Mouse (Mus musculus) layer of hippocampus, adult 18-20 months (tissue): ENCODE measurements around the gene Auts2. TPM values are rescaled to one million over a fixed set of nuclear protein-coding genes. Genes with fewer than 3 reads are reported as not detected.

Experiments used
- DNase-seq, 2 experiments: peaks; one replicate each; pipeline ENCODE4 v3.0.0; 2022; ENCODE audit warnings: low spot score in 2 of 2
- total RNA-seq, 2 experiments: library from RNA; stranded (reverse); gene quantifications; 2 replicates each; pipeline ENCODE4 v1.2.3; 2021

Gene Auts2
- total RNA-seq, 2 experiments from 2014 or later = 142 to 145 TPM

- DNase-seq = no peak
Observed at GRCm38 (mm10) chr5:131422737-131423136, 1120.4 kb downstream of the Auts2 start.

GRCm38 (mm10) chr5:131420406-131420805, 1122.7 kb downstream of the Auts2 start:
- DNase-seq = no peak

- no peak for DNase-seq
Observed at GRCm38 (mm10) chr5:131415902-131416545, 1127.1 kb downstream of the Auts2 start.

- no peak for DNase-seq
Observed at GRCm38 (mm10) chr5:131398250-131398649, 1144.9 kb downstream of the Auts2 start.

GRCm38 (mm10) chr5:131395756-131396155, 1147.4 kb downstream of the Auts2 start:
- no peak for DNase-seq
